Mouse (Mus musculus): ENCODE measurements around the gene Ntf5.
A peak's percentile ranks its signal among the peaks of the same experiment; 100 is the strongest.

Ntf5 gene

GRCm38 (mm10) chr7:45403532-45404261, 9.8 kb upstream of the Ntf5 start:
- peak; percentile 79 for DNase-seq (ENCODE audit: low spot score)

- peak; percentile 54 for DNase-seq (ENCODE audit: low spot score)
Measured at GRCm38 (mm10) chr7:45405091-45406075, 8.1 kb upstream of the Ntf5 start, which contains the start of gene Kcna7. TSS of gene Kcna7 (plus strand) at chr7:45405653.

- peak; percentile 30 for DNase-seq (ENCODE audit: low spot score)
Measured at GRCm38 (mm10) chr7:45406157-45407156, 7.0 kb upstream of the Ntf5 start.

GRCm38 (mm10) chr7:45407836-45408235, 5.7 kb upstream of the Ntf5 start:
- DNase-seq (ENCODE audit: low spot score): no peak

- no peak for DNase-seq (ENCODE audit: low spot score)
Measured at GRCm38 (mm10) chr7:45408351-45408750, 5.1 kb upstream of the Ntf5 start.

- no peak for DNase-seq (ENCODE audit: low spot score)
Measured at GRCm38 (mm10) chr7:45408949-45409348, 4.5 kb upstream of the Ntf5 start.

GRCm38 (mm10) chr7:45409497-45410163, 3.9 kb upstream of the Ntf5 start:
- no peak for DNase-seq (ENCODE audit: low spot score)

- DNase-seq (ENCODE audit: low spot score): no peak
Measured at GRCm38 (mm10) chr7:45412421-45412820, 1.1 kb upstream of the Ntf5 start.

- DNase-seq (ENCODE audit: low spot score): no peak
Measured at GRCm38 (mm10) chr7:45413864-45414739, 607 bp downstream of the Ntf5 start.

GRCm38 (mm10) chr7:45414740-45415224, 1.3 kb downstream of the Ntf5 start:
- DNase-seq (ENCODE audit: low spot score): no peak

GRCm38 (mm10) chr7:45415636-45416035, 2.1 kb downstream of the Ntf5 start:
- no peak for DNase-seq (ENCODE audit: low spot score)

- no peak for DNase-seq (ENCODE audit: low spot score)
Measured at GRCm38 (mm10) chr7:45417962-45418492, 4.5 kb downstream of the Ntf5 start.

GRCm38 (mm10) chr7:45419859-45420614, 6.5 kb downstream of the Ntf5 start:
- no peak for DNase-seq (ENCODE audit: low spot score)

GRCm38 (mm10) chr7:45420615-45420919, 7.1 kb downstream of the Ntf5 start, which contains the start of gene Lhb:
TSS of gene Lhb (plus strand) at chr7:45420820.
- no peak for DNase-seq (ENCODE audit: low spot score)

- no peak for DNase-seq (ENCODE audit: low spot score)
Measured at GRCm38 (mm10) chr7:45421194-45421593, 7.7 kb downstream of the Ntf5 start.

GRCm38 (mm10) chr7:45426556-45426955, 13.1 kb downstream of the Ntf5 start:
- DNase-seq (ENCODE audit: low spot score): no peak

- no peak for DNase-seq (ENCODE audit: low spot score)
Measured at GRCm38 (mm10) chr7:45433835-45434202, 20.3 kb downstream of the Ntf5 start.

- peak; percentile 100 for DNase-seq (ENCODE audit: low spot score)
Measured at GRCm38 (mm10) chr7:45434203-45435015, 20.9 kb downstream of the Ntf5 start, which contains the start of gene Gys1. TSS of gene Gys1 (plus strand) at chr7:45434844.

Data from yolk sac, embryonic 10.5 days (tissue).